Mouse (Mus musculus) hindbrain, embryonic 13.5 days (tissue): ENCODE data around the gene Ube2e1. TPM values are rescaled to one million over a fixed set of nuclear protein-coding genes. Genes with fewer than 3 reads are reported as not detected.

ENCODE experiments used
- ATAC-seq: fragments of 200-750 bp; cut with Nextera tagmentation; 2 replicates; pipeline ENCODE4 v1.8.0; 2017; ENCODE audit warnings: moderate TSS enrichment; ENCODE audit not compliant: low FRiP score
- H3K27ac ChIP-seq: fragments of 300-500 bp; sonication (generic); 2 replicates; pipeline ENCODE4 v1.5.1; 2015; ENCODE audit warnings: inconsistent platforms, mild to moderate bottlenecking, moderate library complexity
- H3K27me3 ChIP-seq: fragments of 300-500 bp; sonication (generic); 2 replicates; pipeline ENCODE4 v1.6.1; 2015; ENCODE audit warnings: mild to moderate bottlenecking, inconsistent platforms
- H3K36me3 ChIP-seq: fragments of 300-500 bp; sonication (generic); 2 replicates; pipeline ENCODE4 v1.6.1; 2015; ENCODE audit warnings: mild to moderate bottlenecking, inconsistent platforms
- H3K4me1 ChIP-seq: fragments of 300-500 bp; sonication (generic); replicated peaks from 2 replicates; pipeline ENCODE4 v1.6.1; 2015; ENCODE audit warnings: inconsistent platforms
- H3K4me2 ChIP-seq: fragments of 300-500 bp; sonication (generic); 2 replicates; pipeline ENCODE4 v1.6.1; 2015; ENCODE audit warnings: inconsistent platforms, mild to moderate bottlenecking, moderate library complexity
- H3K4me3 ChIP-seq: fragments of 300-500 bp; sonication (generic); 2 replicates; pipeline ENCODE4 v1.5.1; 2015; ENCODE audit warnings: mild to moderate bottlenecking, inconsistent platforms
- H3K9ac ChIP-seq: fragments of 300-500 bp; sonication (generic); 2 replicates; pipeline ENCODE4 v1.6.1; 2015; ENCODE audit warnings: mild to moderate bottlenecking, inconsistent platforms
- H3K9me3 ChIP-seq: fragments of 300-500 bp; sonication (generic); 2 replicates; pipeline ENCODE4 v1.6.1; 2016; ENCODE audit warnings: inconsistent platforms
- WGBS: fragments of 180-500 bp; shearing (Covaris S2); methylation state at CpG from one replicate; pipeline ENCODE4 v1.1.7; 2015; 5-methylcytosine and 5-hydroxymethylcytosine counted together
- polyA plus RNA-seq: library from polyadenylated mRNA; unstranded; fragments of >200 nt; fragmentation: Nextera tagmentation; extraction: Ambion mirVana; gene quantifications from 2 replicates; pipeline ENCODE4 v1.2.1, GENCODE M21; 2015

Gene Ube2e1
- polyA plus RNA-seq, 1 experiment from 2014 or later = 228 TPM

DNA sequence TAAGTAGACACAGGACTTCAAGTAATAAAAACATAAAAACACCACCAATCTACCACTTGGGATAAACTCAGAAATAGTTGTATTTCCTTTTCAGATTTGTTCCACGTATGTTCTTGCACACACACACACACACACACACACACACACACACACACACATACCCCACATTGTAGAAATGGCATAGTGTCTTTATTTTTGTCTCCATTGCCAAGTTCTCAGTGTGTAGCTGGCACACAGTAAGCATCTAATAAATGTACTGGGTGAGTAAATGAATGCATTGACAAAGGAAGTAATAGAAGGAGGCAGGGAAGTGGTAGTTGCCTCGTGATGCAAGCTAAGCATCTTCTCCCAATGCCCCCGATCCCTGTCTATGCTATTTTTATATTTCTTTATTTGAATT, 21.3 kb upstream of the Ube2e1 start:
- Histone ChIP-seq H3K4me1 (no peaks in the 10 kb centered on the region), H3K4me2 (no peak overlapping the region), H3K9me3 (no peaks in the 10 kb centered on the region), H3K27me3 (no peaks in the 10 kb centered on the region), H3K9ac (no peak overlapping the region), H3K27ac (no peak overlapping the region), H3K4me3 (no peak overlapping the region), H3K36me3 (no peaks in the 10 kb centered on the region)
- ATAC-seq = no peak
- WGBS = 91% methylated on average over 3 of the region's 3 CpGs

DNA sequence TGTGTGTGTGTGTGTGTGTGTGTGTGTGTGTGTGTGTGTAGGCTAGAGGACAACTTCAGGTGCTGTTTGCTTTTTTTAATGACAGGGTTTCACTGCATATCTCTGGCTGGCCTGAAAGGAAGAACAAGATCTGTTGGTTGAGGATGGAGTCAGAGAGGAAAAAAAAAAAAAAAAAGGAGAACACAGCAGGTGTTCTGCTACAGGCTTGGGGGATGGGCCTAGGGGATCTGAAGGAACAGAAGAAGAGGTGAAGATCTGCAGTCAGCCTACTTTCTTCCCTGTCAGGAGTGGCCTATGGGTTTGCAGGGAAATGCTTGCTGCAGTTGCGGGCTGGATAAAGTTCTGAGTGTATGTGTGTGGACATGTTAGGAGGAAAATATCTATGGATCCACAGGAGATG, 19.0 kb upstream of the Ube2e1 start:
- Histone ChIP-seq H3K27me3 (no peaks in the 10 kb centered on the region), H3K4me3 (no peak overlapping the region), H3K27ac (no peak overlapping the region), H3K9me3 (no peaks in the 10 kb centered on the region), H3K36me3 (no peaks in the 10 kb centered on the region), H3K9ac (no peak overlapping the region), H3K4me2 (no peak overlapping the region), H3K4me1 (no peaks in the 10 kb centered on the region)
- 90% methylated on average over 1 of the region's 1 CpGs for WGBS
- no peak for ATAC-seq

- H3K36me3 ChIP-seq = no peaks in the 10 kb centered on the region
- H3K9me3 ChIP-seq = no peaks in the 10 kb centered on the region
- no peak for ATAC-seq
- no peak overlapping the region for H3K4me2 ChIP-seq
- no peak overlapping the region for H3K4me3 ChIP-seq
- no peak overlapping the region for H3K27ac ChIP-seq
- H3K27me3 ChIP-seq = no peaks in the 10 kb centered on the region
- 64% methylated on average over 5 of the region's 5 CpGs for WGBS
- H3K4me1 ChIP-seq = no peaks in the 10 kb centered on the region
- no peak overlapping the region for H3K9ac ChIP-seq
These were observed 18.2 kb upstream of the Ube2e1 start for GRCm38 (mm10) chr14:18349871-18350270.

- WGBS = 79% methylated on average over 4 of the region's 4 CpGs
- Histone ChIP-seq H3K36me3 (no peaks in the 10 kb centered on the region), H3K9ac (no peak overlapping the region), H3K27me3 (no peaks in the 10 kb centered on the region), H3K4me3 (no peak overlapping the region), H3K4me1 (no peaks in the 10 kb centered on the region), H3K27ac (no peak overlapping the region), H3K4me2 (no peak overlapping the region), H3K9me3 (no peaks in the 10 kb centered on the region)
- ATAC-seq = no peak
These were observed 11.9 kb upstream of the Ube2e1 start for GRCm38 (mm10) chr14:18343589-18343988.

DNA sequence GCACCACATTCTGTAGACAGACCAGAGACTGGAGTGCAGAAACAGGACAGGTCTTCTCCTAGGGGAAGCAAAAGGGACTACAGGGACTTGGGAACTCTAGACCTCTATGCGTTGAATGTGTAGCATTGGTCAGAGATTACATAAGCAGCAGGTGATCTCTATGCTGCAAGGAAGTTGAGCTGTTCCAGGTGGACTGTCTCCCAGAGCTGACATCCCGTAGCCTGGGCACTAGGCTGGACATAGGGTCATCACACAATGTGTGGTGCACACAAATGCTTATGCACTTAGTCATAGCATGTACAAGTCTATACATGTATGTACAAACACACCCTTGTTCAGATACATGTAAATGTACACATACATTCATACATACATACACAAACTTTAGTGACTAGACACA, 11.1 kb upstream of the Ube2e1 start:
- Histone ChIP-seq H3K9me3 (no peaks in the 10 kb centered on the region), H3K36me3 (no peaks in the 10 kb centered on the region), H3K4me1 (no peaks in the 10 kb centered on the region), H3K4me3 (no peak overlapping the region), H3K9ac (no peak overlapping the region), H3K27ac (no peak overlapping the region), H3K4me2 (no peak overlapping the region), H3K27me3 (no peaks in the 10 kb centered on the region)
- ATAC-seq = no peak
- WGBS = 92% methylated on average over 2 of the region's 2 CpGs

- H3K27ac ChIP-seq = no peak overlapping the region
- H3K4me2 ChIP-seq = no peak overlapping the region
- no peak for ATAC-seq
- H3K9ac ChIP-seq = no peak overlapping the region
- WGBS = 77% methylated on average over 3 of the region's 3 CpGs
- H3K4me3 ChIP-seq = no peak overlapping the region
- no peaks in the 10 kb centered on the region for H3K27me3 ChIP-seq
- no peaks in the 10 kb centered on the region for H3K4me1 ChIP-seq
- H3K36me3 ChIP-seq = no peaks in the 10 kb centered on the region
- H3K9me3 ChIP-seq = no peaks in the 10 kb centered on the region
These were observed 9.4 kb upstream of the Ube2e1 start for GRCm38 (mm10) chr14:18341088-18341487.

GRCm38 (mm10) chr14:18336106-18336505, 4.4 kb upstream of the Ube2e1 start:
- no peaks in the 10 kb centered on the region for H3K9me3 ChIP-seq

GRCm38 (mm10) chr14:18330789-18331692, 618 bp downstream of the Ube2e1 start:
- peaks cover 5% of the 10 kb centered on the region; the same call in 1 of the 2 replicates for H3K36me3 ChIP-seq
- peak overlapping the region; percentile 91 for H3K27ac ChIP-seq
- no peaks in the 10 kb centered on the region for H3K9me3 ChIP-seq
- peak overlapping the region; percentile 84 for H3K4me3 ChIP-seq
- H3K4me1 ChIP-seq = peaks cover 40% of the 10 kb centered on the region
- peak overlapping the region; percentile 76 for H3K4me2 ChIP-seq
- peak overlapping the region; percentile 98 for H3K9ac ChIP-seq
- WGBS = under 1% methylated on average over 74 of the region's 99 CpGs
- no peaks in the 10 kb centered on the region for H3K27me3 ChIP-seq
- ATAC-seq = peak; percentile 85

More at GRCm38 (mm10) chr14:18336106-18336505, 4.4 kb upstream of the Ube2e1 start:
- Histone ChIP-seq H3K36me3 (no peaks in the 10 kb centered on the region), H3K27ac (no peak overlapping the region), H3K4me2 (no peak overlapping the region), H3K9ac (no peak overlapping the region), H3K27me3 (no peaks in the 10 kb centered on the region), H3K4me1 (no peaks in the 10 kb centered on the region), H3K4me3 (no peak overlapping the region)
- ATAC-seq = no peak

DNA sequence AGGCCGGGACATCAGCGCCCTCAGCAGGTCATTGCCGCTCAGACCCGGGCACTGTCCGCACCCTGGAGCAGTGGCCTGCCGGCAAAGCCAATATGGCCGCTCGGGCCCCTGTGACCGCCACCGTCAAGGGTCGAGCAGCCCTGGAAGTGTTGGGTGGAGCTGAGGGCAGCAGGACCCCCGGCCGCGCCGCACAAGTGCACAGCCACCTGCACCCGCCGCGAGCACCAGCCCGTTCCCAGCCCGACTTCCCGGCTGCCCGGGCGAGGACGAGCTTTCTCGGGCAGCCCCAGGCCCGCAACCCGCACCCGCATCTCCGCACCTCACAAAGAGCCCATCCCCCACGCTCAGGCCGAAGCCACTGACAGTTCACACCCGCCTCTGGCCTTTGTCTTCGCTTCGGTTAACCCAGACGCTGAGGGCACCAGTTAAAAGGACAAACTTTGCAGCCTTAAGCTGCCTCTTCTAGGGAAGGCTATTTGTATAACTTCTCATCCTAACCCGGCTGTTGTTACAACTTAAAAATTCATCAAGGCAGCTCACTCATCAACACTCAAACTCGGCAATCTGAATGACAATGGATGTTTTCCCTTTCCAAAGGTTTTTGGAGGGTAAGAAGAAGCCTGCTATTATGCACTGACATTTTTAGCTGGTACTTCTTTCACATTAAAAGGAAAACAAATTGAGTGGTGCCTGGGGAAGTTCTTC, 4.5 kb downstream of the Ube2e1 start:
- H3K9me3 ChIP-seq = no peaks in the 10 kb centered on the region
- 0 out of 2 replicates have a peak overlapping the region, but pooled peaks have one; percentile 8 for H3K27ac ChIP-seq
- H3K4me2 ChIP-seq = peak overlapping the region; percentile 82
- ATAC-seq = peak; percentile 25
- peaks cover 5% of the 10 kb centered on the region; the same call in 1 of the 2 replicates for H3K36me3 ChIP-seq
- H3K4me3 ChIP-seq = peak overlapping the region; percentile 50
- H3K9ac ChIP-seq = peak overlapping the region; percentile 72
- H3K4me1 ChIP-seq = peaks cover 42% of the 10 kb centered on the region
- H3K27me3 ChIP-seq = no peaks in the 10 kb centered on the region
- under 1% methylated on average over 33 of the region's 37 CpGs for WGBS

DNA sequence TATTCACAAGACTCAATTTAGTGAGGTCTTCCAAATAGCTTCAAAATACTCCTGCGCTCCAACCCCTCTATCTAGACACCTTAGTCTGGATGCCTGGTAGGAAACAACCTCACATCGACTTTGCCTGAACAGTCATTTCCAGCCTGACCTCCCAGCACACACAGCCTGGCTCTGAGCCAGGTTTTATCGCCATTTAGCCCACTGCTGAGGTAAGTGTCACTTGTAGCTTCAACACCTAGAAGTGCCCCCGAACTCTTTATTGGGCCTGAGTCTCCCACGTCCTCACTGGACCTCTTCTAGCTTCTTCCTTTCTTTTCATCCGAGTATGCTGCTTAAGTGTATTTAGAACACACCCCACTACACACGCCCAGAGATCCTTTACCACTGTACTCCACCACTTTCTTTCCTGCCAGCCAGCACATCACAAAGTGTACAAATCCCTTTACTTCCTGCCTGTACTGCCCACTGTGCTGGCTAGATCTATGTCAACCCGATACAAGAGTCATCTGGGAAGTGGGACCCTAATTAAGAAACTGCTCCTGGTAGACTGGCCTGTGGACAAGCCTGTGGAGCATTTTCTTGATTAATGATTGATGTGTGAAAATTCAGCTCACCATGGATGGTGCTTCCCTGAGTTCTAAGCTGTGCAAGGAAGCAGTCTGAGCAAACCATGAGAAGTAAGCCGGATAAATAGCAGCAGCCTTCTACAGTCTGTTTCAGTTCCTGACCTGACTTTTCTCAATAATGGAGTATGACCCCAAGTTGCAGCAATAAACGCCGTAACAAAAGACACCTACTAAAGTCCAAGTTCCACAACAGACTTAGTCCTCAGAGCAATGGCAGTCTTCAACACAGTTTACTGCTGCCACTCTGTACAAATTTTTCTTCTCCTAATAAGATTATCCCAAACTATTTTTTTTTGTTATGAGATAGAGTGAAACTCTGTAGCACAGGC, 13.9 kb downstream of the Ube2e1 start:
- no peak overlapping the region for H3K27ac ChIP-seq
- H3K36me3 ChIP-seq = peaks cover 4% of the 10 kb centered on the region
- no peak overlapping the region for H3K4me3 ChIP-seq
- WGBS = 85% methylated on average over 11 of the region's 11 CpGs
- H3K4me1 ChIP-seq = no peaks in the 10 kb centered on the region; the same call in 1 of the 2 replicates
- no peaks in the 10 kb centered on the region for H3K27me3 ChIP-seq
- H3K9me3 ChIP-seq = no peaks in the 10 kb centered on the region
- H3K9ac ChIP-seq = no peak overlapping the region
- no peak for ATAC-seq
- no peak overlapping the region for H3K4me2 ChIP-seq

GRCm38 (mm10) chr14:18304165-18304564, 27.5 kb downstream of the Ube2e1 start:
- H3K9ac ChIP-seq = no peak overlapping the region
- no peak for ATAC-seq
- peaks cover 8% of the 10 kb centered on the region; the same call in 1 of the 2 replicates for H3K36me3 ChIP-seq
- H3K27me3 ChIP-seq = no peaks in the 10 kb centered on the region
- no peak overlapping the region for H3K4me3 ChIP-seq
- 0 out of 2 replicates have a peak, but pooled peaks cover 4% of the 10 kb centered on the region for H3K4me1 ChIP-seq
- H3K4me2 ChIP-seq = no peak overlapping the region
- no peaks in the 10 kb centered on the region for H3K9me3 ChIP-seq
- no peak overlapping the region for H3K27ac ChIP-seq
- WGBS = 93% methylated on average over 5 of the region's 5 CpGs

DNA sequence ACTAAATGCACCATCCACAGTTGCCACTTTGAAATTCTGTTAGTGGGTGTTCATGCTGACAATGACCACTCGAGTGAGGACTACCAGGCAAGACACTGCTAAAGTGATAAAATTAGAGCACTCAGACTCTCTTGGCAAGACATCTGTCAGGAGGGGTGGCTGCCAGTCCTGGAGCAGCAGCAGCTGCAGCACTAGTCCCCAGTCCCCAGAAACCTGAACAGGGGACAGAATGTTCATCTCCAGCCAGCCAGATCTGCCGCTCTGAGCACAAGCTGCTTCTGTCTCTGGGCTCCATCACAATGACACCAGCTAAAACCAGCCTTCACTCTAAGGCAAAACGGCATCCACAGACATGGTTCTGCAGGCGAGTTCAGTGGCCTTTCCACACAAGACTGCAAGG, 28.4 kb downstream of the Ube2e1 start:
- Histone ChIP-seq H3K4me3 (no peak overlapping the region), H3K4me2 (no peak overlapping the region), H3K9ac (no peak overlapping the region), H3K36me3 (peaks cover 8% of the 10 kb centered on the region; the same call in 1 of the 2 replicates), H3K27me3 (no peaks in the 10 kb centered on the region), H3K4me1 (0 out of 2 replicates have a peak, but pooled peaks cover 4% of the 10 kb centered on the region), H3K9me3 (no peaks in the 10 kb centered on the region), H3K27ac (no peak overlapping the region)
- no peak for ATAC-seq
- WGBS = 88% methylated on average over 4 of the region's 4 CpGs
